Mouse (Mus musculus): ENCODE data around the gene Rnft2. TPM values are rescaled to one million over a fixed set of nuclear protein-coding genes. Genes with fewer than 3 reads are reported as not detected.

The Rnft2 gene
- total RNA-seq, 2 experiments from 2014 or later: not detected

- ATAC-seq (replicated peaks; ENCODE audit: low FRiP score, low TSS enrichment, poor library complexity, severe bottlenecking): no peak
Measured at GRCm38 (mm10) chr5:118186903-118187633, 57.8 kb downstream of the Rnft2 start.

- no peak for ATAC-seq (replicated peaks; ENCODE audit: low FRiP score, low TSS enrichment, poor library complexity, severe bottlenecking)
Measured at GRCm38 (mm10) chr5:118177640-118178039, 67.3 kb downstream of the Rnft2 start.

GRCm38 (mm10) chr5:118175137-118175536 lies 69.8 kb downstream of the Rnft2 start:
- no peak for ATAC-seq (replicated peaks; ENCODE audit: low FRiP score, low TSS enrichment, poor library complexity, severe bottlenecking)

GRCm38 (mm10) chr5:118174310-118175009 lies 70.5 kb downstream of the Rnft2 start:
- ATAC-seq (replicated peaks; ENCODE audit: low FRiP score, low TSS enrichment, poor library complexity, severe bottlenecking): no peak

- no peak for ATAC-seq (replicated peaks; ENCODE audit: low FRiP score, low TSS enrichment, poor library complexity, severe bottlenecking)
Measured at GRCm38 (mm10) chr5:118172078-118172723, 72.7 kb downstream of the Rnft2 start.

- ATAC-seq (replicated peaks; ENCODE audit: low FRiP score, low TSS enrichment, poor library complexity, severe bottlenecking): no peak
Measured at GRCm38 (mm10) chr5:118171665-118172064, 73.3 kb downstream of the Rnft2 start.

GRCm38 (mm10) chr5:118170888-118171529 lies 73.9 kb downstream of the Rnft2 start:
- ATAC-seq (replicated peaks; ENCODE audit: low FRiP score, low TSS enrichment, poor library complexity, severe bottlenecking): peak; percentile 48; the same call in 1 of the 2 replicates

- ATAC-seq (replicated peaks; ENCODE audit: low FRiP score, low TSS enrichment, poor library complexity, severe bottlenecking): 0 out of 2 replicates have a peak, but pooled peaks have one; percentile 33
Measured at GRCm38 (mm10) chr5:118169222-118170221, 75.4 kb downstream of the Rnft2 start.

GRCm38 (mm10) chr5:118167561-118167995 lies 77.3 kb downstream of the Rnft2 start:
- ATAC-seq (replicated peaks; ENCODE audit: low FRiP score, low TSS enrichment, poor library complexity, severe bottlenecking): no peak

GRCm38 (mm10) chr5:118165462-118165861 lies 79.5 kb downstream of the Rnft2 start:
- ATAC-seq (replicated peaks; ENCODE audit: low FRiP score, low TSS enrichment, poor library complexity, severe bottlenecking): no peak

- ATAC-seq (replicated peaks; ENCODE audit: low FRiP score, low TSS enrichment, poor library complexity, severe bottlenecking): no peak
Measured at GRCm38 (mm10) chr5:118164581-118164980, 80.3 kb downstream of the Rnft2 start, which contains the start of gene Hrk. Gene Hrk, plus strand, starts transcription at chr5:118164648.

GRCm38 (mm10) chr5:118160691-118161090 lies 84.2 kb downstream of the Rnft2 start:
- no peak for ATAC-seq (replicated peaks; ENCODE audit: low FRiP score, low TSS enrichment, poor library complexity, severe bottlenecking)

GRCm38 (mm10) chr5:118156976-118157375 lies 87.9 kb downstream of the Rnft2 start:
- ATAC-seq (replicated peaks; ENCODE audit: low FRiP score, low TSS enrichment, poor library complexity, severe bottlenecking): no peak

- ATAC-seq (replicated peaks; ENCODE audit: low FRiP score, low TSS enrichment, poor library complexity, severe bottlenecking): no peak
Measured at GRCm38 (mm10) chr5:118155565-118155947, 89.4 kb downstream of the Rnft2 start.

- peak; percentile 93 for ATAC-seq (replicated peaks; ENCODE audit: low FRiP score, low TSS enrichment, poor library complexity, severe bottlenecking)
Measured at GRCm38 (mm10) chr5:118154839-118155564, 89.9 kb downstream of the Rnft2 start, which contains the start of gene Fbxw8. Gene Fbxw8, minus strand, starts transcription at chr5:118155464.

- ATAC-seq (replicated peaks; ENCODE audit: low FRiP score, low TSS enrichment, poor library complexity, severe bottlenecking): no peak
Measured at GRCm38 (mm10) chr5:118149711-118150110, 95.2 kb downstream of the Rnft2 start.

- no peak for ATAC-seq (replicated peaks; ENCODE audit: low FRiP score, low TSS enrichment, poor library complexity, severe bottlenecking)
Measured at GRCm38 (mm10) chr5:118147264-118147663, 97.7 kb downstream of the Rnft2 start.
